Mouse (Mus musculus): ENCODE measurements around the gene Mllt10. TPM values are rescaled to one million over a fixed set of nuclear protein-coding genes. Genes with fewer than 3 reads are reported as not detected.

The Mllt10 gene
- polyA plus RNA-seq, 1 experiment from 2014 or later, result 26.2 TPM

- no peak for ATAC-seq (ENCODE audit: insufficient read depth)
Observed at GRCm38 (mm10) chr2:18232883-18233567, 178.0 kb downstream of the Mllt10 start.

DNA sequence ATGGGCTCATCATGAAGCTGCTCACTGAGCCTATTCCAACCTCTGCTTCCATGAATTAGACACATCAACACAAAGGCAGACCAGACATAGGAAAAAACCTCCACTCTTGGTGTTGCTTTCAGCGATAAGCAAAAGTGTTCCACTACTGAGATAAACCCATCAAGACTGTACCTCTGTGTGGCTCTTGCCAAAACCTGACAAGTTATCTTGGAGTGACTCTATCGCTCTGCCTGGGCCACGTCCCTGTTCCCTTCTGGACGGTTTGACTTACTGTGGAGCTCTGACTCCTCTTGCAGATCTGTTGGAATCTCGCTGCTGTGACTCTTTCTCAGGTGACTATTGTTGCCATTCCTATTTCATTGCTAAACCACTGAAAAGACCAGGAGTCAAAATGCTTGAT lies 180.5 kb downstream of the Mllt10 start:
- WGBS (ENCODE audit: insufficient replicate concordance), result 43% methylated on average over 5 of the region's 5 CpGs
- Histone ChIP-seq H3K9me3 (replicated peaks) (no peaks in the 10 kb centered on the region), H3K27ac (replicated peaks) (no peak overlapping the region), H3K4me3 (replicated peaks) (no peak overlapping the region), H3K9ac (no peak overlapping the region), H3K4me2 (no peak overlapping the region), H3K27me3 (no peaks in the 10 kb centered on the region), H3K4me1 (replicated peaks) (no peaks in the 10 kb centered on the region), H3K36me3 (replicated peaks) (no peaks in the 10 kb centered on the region)
- ATAC-seq (ENCODE audit: insufficient read depth), result no peak

More at GRCm38 (mm10) chr2:18232883-18233567, 178.0 kb downstream of the Mllt10 start:
- Histone ChIP-seq H3K4me3 (replicated peaks) (no peak overlapping the region), H3K36me3 (replicated peaks) (no peaks in the 10 kb centered on the region), H3K4me2 (no peak overlapping the region), H3K27me3 (no peaks in the 10 kb centered on the region), H3K4me1 (replicated peaks) (no peaks in the 10 kb centered on the region), H3K27ac (replicated peaks) (no peak overlapping the region), H3K9ac (no peak overlapping the region), H3K9me3 (replicated peaks) (no peaks in the 10 kb centered on the region)
- WGBS (ENCODE audit: insufficient replicate concordance), result 23% methylated on average over 5 of the region's 5 CpGs

DNA sequence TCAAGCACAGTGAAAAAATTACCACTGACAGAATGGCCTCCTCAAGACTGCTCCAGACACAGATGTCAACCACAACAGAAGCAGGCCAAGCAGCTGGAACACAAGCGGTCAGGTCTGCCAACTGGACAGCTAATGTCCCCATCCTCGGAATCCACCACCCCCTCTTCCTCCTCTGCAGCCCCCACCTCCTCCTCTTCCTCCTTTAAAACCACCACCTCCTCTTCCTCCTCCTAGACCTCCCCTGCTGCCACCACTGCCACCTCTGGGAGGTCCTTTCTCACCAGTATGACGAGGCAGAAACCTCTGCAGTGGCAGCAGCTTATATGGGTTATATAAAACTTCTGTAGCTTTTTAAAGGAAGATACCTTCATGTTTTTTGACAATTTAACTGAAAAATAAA lies 194.2 kb downstream of the Mllt10 start:
- H3K36me3 ChIP-seq (replicated peaks), result peaks cover 5% of the 10 kb centered on the region; the same call in 1 of the 2 replicates
- 0 out of 2 replicates have a peak, but pooled peaks cover 3% of the 10 kb centered on the region for H3K9me3 ChIP-seq (replicated peaks)
- H3K4me2 ChIP-seq, result no peak overlapping the region
- WGBS (ENCODE audit: insufficient replicate concordance), result 38% methylated on average over 3 of the region's 3 CpGs
- ATAC-seq (ENCODE audit: insufficient read depth), result no peak
- H3K27me3 ChIP-seq, result no peaks in the 10 kb centered on the region
- no peak overlapping the region for H3K9ac ChIP-seq
- no peak overlapping the region for H3K4me3 ChIP-seq (replicated peaks)
- no peak overlapping the region for H3K27ac ChIP-seq (replicated peaks)
- H3K4me1 ChIP-seq (replicated peaks), result no peaks in the 10 kb centered on the region

Small RNAs within 50 kb of the gene (microRNA-seq; reads per million reads assigned to microRNA genes)
- gene Gm23638 (not detected), gene Mir7655 (5.6 reads per million, percentile 18 among the genes with 10 or more reads in this experiment)

Other genes with a start within 250 kb of the Mllt10 start
- gene H2al2a, start 58.3 kb upstream of the Mllt10 start, polyA plus RNA-seq (2015; fragmentation: Nextera tagmentation; extraction: Ambion mirVana), result not detected in 2 replicates
- 1.3 and 1.4 TPM in 2 replicates for gene A930004D18Rik, start 17.5 kb upstream of the Mllt10 start, polyA plus RNA-seq (2015; fragmentation: Nextera tagmentation; extraction: Ambion mirVana)
- 0.37 and 0.47 TPM in 2 replicates for gene Skida1, start 6.2 kb upstream of the Mllt10 start, polyA plus RNA-seq (2015; fragmentation: Nextera tagmentation; extraction: Ambion mirVana)